Mouse (Mus musculus): ENCODE data around the gene Chn1.

DNA sequence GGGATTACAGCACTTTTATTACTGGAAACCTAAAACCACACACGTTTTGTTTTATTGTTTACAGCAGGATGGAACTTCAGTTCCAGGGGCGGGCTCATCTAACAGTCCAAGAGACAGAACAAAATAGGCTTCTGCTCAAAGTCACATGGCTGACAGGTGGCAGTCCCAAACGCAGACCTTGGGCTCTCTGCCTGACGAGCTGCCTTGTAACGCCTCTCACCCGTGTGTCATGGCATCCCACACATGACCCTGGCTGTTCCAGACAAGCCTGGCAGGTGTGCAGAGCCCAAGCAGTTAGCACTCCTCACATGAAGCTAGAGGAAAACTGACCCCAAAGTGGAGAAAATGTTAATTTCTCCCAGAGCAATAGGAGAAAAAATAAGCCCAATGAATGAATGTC is 163.3 kb downstream of the Chn1 start:
- no peak for TF ChIP-seq MAX (IDR thresholded peaks at IDR 0.05; ENCODE audit: low read length)
- TF ChIP-seq POLR2A (IDR thresholded peaks at IDR 0.05; ENCODE audit: control insufficient read depth in 1 of 2, insufficient read depth in 1 of 2, low read depth in 1 of 2, low read length in 2 of 2, poor library complexity in 1 of 2): no peak
- no peak for TF ChIP-seq HCFC1 (IDR thresholded peaks at IDR 0.05; ENCODE audit: low read depth, low read length)
- no peak for TF ChIP-seq CHD1 (IDR thresholded peaks at IDR 0.05; ENCODE audit: low read depth, low read length)
- no peak for TF ChIP-seq MEF2A (IDR thresholded peaks at IDR 0.05; ENCODE audit: extremely low read depth, insufficient replicate concordance, low read depth, low read length, poor library complexity, severe bottlenecking)
- TF ChIP-seq USF1 (IDR thresholded peaks at IDR 0.05; ENCODE audit: low read depth, low read length): no peak
- no peak for TF ChIP-seq ELF1 (IDR thresholded peaks at IDR 0.05; ENCODE audit: low read depth, low read length)
- no peak for TF ChIP-seq CTCF (IDR thresholded peaks at IDR 0.05 in 2 of 3, conservative IDR thresholded peaks at IDR 0.05 in 1 of 3; ENCODE audit: control insufficient read depth in 1 of 3, insufficient read depth in 1 of 3, low read depth in 2 of 3, low read length in 3 of 3, poor library complexity in 1 of 3, severe bottlenecking in 1 of 3)
- TF ChIP-seq BHLHE40 (IDR thresholded peaks at IDR 0.05; ENCODE audit: borderline replicate concordance, low read depth, low read length): no peak
- TF ChIP-seq MAFK (IDR thresholded peaks at IDR 0.05; ENCODE audit: borderline replicate concordance, low read depth, low read length): no peak

Data from MEL (cell line).